Mouse (Mus musculus) testis, adult 2 months (tissue): ENCODE data around the gene Mad1l1.

Experiments
- CTCF ChIP-seq: fragments of 200-500 bp; IDR thresholded peaks from 2 replicates; pipeline ENCODE4 v1.5.1; 2012; ENCODE audit warnings: low read depth, mild to moderate bottlenecking, inconsistent platforms, low read length, moderate library complexity; ENCODE audit not compliant: control insufficient read depth, insufficient read depth, insufficient replicate concordance
- POLR2A ChIP-seq: fragments of 200-500 bp; IDR thresholded peaks from 2 replicates; pipeline ENCODE4 v1.6.1; 2012; ENCODE audit warnings: low read depth, mild to moderate bottlenecking, inconsistent platforms, low read length, moderate library complexity; ENCODE audit not compliant: control insufficient read depth

DNA sequence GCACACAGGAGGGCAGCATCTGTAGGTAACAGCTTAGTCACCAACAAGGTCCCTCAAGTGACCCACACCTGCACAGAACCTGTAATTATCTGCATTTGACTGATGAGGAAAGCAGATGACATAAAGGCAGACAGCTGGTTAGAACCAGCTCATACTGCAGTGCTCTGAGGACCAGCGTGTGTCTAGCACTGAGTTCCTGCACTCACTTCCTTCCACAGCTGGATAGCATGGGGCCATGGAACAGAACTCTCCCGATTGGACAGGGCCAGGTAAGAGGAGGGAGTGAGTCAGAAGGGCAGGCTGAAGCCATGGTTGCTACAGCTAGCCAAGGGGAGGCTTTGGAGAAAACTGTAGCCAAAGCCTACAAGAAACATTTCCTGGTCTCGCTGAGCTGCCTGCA is 259.0 kb downstream of the Mad1l1 start:
- TF ChIP-seq POLR2A (no peak), CTCF (no peak)
